Mouse (Mus musculus) gastrocnemius, adult 18-20 months (tissue): ENCODE measurements at regions not wholly inside any gene's neighbourhood (a gene's known extent, or its start where the extent isn't known, plus 50 kb on each side); places are given as distances from the start of the nearest gene placed in this dataset.

Source experiments
- DNase-seq: peaks from one replicate; pipeline ENCODE4 v3.0.0; 2021; ENCODE audit warnings: low spot score

DNA sequence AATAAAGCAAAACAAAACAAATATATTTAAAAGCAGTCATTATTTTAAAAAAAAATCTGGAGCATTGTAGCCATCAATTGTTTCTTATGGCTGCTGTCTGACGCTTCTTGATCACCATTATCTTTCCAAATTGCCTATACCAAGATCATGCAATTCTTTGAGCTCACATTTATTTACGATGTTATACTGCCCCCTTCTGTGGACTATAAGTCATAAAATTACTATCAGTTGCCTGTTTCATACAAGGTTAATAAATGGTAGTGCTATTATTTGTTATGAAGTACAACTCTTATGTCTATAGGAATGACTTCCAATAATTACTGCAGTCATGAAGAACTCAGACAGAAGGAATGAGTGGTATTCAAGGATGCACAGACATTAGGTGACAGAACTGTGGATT, 57.3 kb upstream of the Eda2r start:
- peak; percentile 1 for DNase-seq

GRCm38 (mm10) chrX:97431391-97431803, 54.4 kb upstream of the Eda2r start:
- peak; percentile 53 for DNase-seq
